Mouse (Mus musculus) left cerebral cortex, adult 11 months (tissue): ENCODE measurements around the gene Tnip2.

Experiments
- DNase-seq: peaks from one replicate; pipeline ENCODE4 v3.0.0; 2022; ENCODE audit warnings: low spot score

Gene Tnip2

DNA sequence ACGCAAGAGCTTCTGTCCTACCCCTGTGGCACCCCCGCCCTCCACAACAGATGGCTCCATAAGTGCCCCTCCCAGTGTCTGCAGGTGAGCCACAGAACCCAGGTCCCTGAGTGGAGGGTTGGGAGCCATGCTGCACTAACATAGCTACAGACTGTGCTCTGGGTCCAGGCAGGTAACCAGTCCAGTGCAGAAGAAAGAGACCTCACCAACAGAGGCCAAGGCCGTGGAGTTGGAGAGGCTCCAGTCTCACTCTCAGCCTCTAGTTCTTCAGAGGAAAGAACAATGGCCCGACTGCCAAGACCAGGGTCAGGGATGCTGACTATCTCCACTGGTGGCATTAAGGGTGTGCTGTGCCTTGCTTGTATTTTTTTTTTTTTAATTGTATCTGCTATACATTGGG, 52.5 kb downstream of the Tnip2 start:
- DNase-seq: no peak

DNA sequence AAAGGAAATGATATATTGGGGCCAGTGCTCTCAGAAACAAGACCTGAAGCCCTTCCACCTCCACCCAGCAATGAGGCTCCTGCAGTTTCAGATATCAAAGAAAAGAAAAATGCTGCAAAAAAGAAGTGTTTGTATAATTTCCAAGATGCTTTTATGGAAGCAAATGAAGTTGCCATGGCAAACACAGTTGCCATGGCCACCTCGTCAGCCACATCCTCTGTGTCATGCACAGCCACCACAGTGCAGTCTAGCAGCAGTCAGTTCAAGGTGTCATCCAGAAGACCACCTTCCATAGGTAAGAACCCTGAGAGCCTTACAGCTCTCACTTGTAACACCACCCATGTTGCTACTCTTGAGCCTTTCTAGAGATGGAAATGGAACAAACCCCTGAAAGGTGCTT, 54.8 kb downstream of the Tnip2 start:
- DNase-seq: no peak

- DNase-seq: no peak
These were observed 67.6 kb downstream of the Tnip2 start for GRCm38 (mm10) chr5:34446207-34446606.
